ENCODE assay signal across 13 mouse cellular contexts in genomic region chr11:103162132-103162531, GRCm38 (mm10). TPM values are rescaled to one million over a fixed set of nuclear protein-coding genes. Genes with fewer than 3 reads are reported as not detected.
DNase-seq lines count a peak whose midpoint lies in the region; ATAC-seq and TF ChIP-seq lines count a peak whose summit lies in the region.
"Had no signal": no experiment of that assay in that cellular context is flagged by ENCODE, and none has a peak within 500 bp of the region (broad histone marks: within the 10 kb centered on the region; RNA-seq: fewer than 3 reads in every experiment).

No protein-coding gene starts in this region.

- H3K36me3 ChIP-seq in E14TG2a.4 (ENCODE audit: insufficient read depth, low read length), result no peaks in the 10 kb centered on the region
- H3K36me3 ChIP-seq in liver, embryonic 13.5 days, result no peaks in the 10 kb centered on the region
- H3K36me3 ChIP-seq: limb, embryonic 13.5 days; midbrain, embryonic 15.5 days had no signal

- H3K27ac ChIP-seq in layer of hippocampus, adult 2 months, result no peak overlapping the region
- no peak overlapping the region for H3K27ac ChIP-seq in liver, embryonic 13.5 days
- H3K27ac ChIP-seq: hindbrain, embryonic 14.5 days; limb, embryonic 13.5 days; midbrain, embryonic 15.5 days had no signal

- H3K27me3 ChIP-seq in E14TG2a.4 (ENCODE audit: insufficient read depth, low read length), result no peaks in the 10 kb centered on the region
- H3K27me3 ChIP-seq in liver, embryonic 13.5 days, result no peaks in the 10 kb centered on the region
- H3K27me3 ChIP-seq: midbrain, embryonic 15.5 days had no signal

- TF ChIP-seq CTCF in layer of hippocampus, adult 2 months (conservative IDR thresholded peaks at IDR 0.05), result peak; percentile 74
- TF ChIP-seq CTCF in E14TG2a.4 (conservative IDR thresholded peaks at IDR 0.05; ENCODE audit: low read length), result peak; percentile 97

- no peak for ATAC-seq in liver, embryonic 13.5 days (ENCODE audit: low read depth)
- ATAC-seq: forebrain, embryonic 14.5 days; midbrain, embryonic 15.5 days had no signal

- no peak overlapping the region for H3K4me2 ChIP-seq in liver, embryonic 13.5 days
- H3K4me2 ChIP-seq: hindbrain, embryonic 14.5 days; limb, embryonic 13.5 days; midbrain, embryonic 15.5 days had no signal

- no peak overlapping the region for H3K4me3 ChIP-seq in layer of hippocampus, adult 2 months
- H3K4me3 ChIP-seq in E14TG2a.4 (replicated peaks; ENCODE audit: low read length), result no peak overlapping the region
- no peak overlapping the region for H3K4me3 ChIP-seq in liver, embryonic 13.5 days (replicated peaks)
- H3K4me3 ChIP-seq: limb, embryonic 13.5 days; midbrain, embryonic 15.5 days had no signal

- H3K4me1 ChIP-seq in E14TG2a.4 (replicated peaks; ENCODE audit: low read depth, low read length), result peaks cover 44% of the 10 kb centered on the region
- H3K4me1 ChIP-seq in liver, embryonic 13.5 days (replicated peaks), result peaks cover 14% of the 10 kb centered on the region

- H3K9ac ChIP-seq in liver, embryonic 13.5 days, result no peak overlapping the region
- H3K9ac ChIP-seq: hindbrain, embryonic 14.5 days; limb, embryonic 13.5 days; midbrain, embryonic 15.5 days had no signal

- DNase-seq in adrenal gland, postnatal 14 days, result peak; percentile 68
- no peak for DNase-seq in adrenal gland, adult 8-10 months
- no peak for DNase-seq in layer of hippocampus, adult 2 months (ENCODE audit: low spot score in 2 of 2)
- no peak for DNase-seq in layer of hippocampus, adult 9-11 months
- peak; percentile 34 for DNase-seq in liver, embryonic 13.5 days
- DNase-seq in ovary, postnatal 10 days (ENCODE audit: low spot score), result no peak
- no peak for DNase-seq in heart, adult 8-10 months (ENCODE audit: low spot score)
- DNase-seq: right cerebral cortex, adult 18-20 months had no signal

- peaks cover 4% of the 10 kb centered on the region for H3K9me3 ChIP-seq in E14TG2a.4 (ENCODE audit: low read length)
- H3K9me3 ChIP-seq in liver, embryonic 13.5 days (replicated peaks), result no peaks in the 10 kb centered on the region
- H3K9me3 ChIP-seq: limb, embryonic 13.5 days; midbrain, embryonic 15.5 days had no signal

- WGBS in liver, embryonic 13.5 days (ENCODE audit: insufficient replicate concordance), result 73% methylated on average over 5 of the region's 5 CpGs

RNA-seq across cellular contexts. Expression of gene Fmnl1, which starts 8.8 kb away (rescaled TPM):
- 14.4 and 30.4 TPM in 2 replicates for total RNA-seq in adrenal gland, postnatal 14 days (2021)
- 10 to 100 TPM; 29.3 to 40.6 (median 30.6) TPM for total RNA-seq in adrenal gland, adult 8-10 months (2022)
- total RNA-seq in layer of hippocampus, adult 2 months (2021), result 100 to 1,000 TPM; 142 to 156 TPM
- 3.0 TPM in 2 replicates for polyA plus RNA-seq in liver, embryonic 13.5 days (2015; fragmentation: Nextera tagmentation; extraction: Ambion mirVana)
- 10 to 100 TPM in 3 of 4 experiments, 1 to 10 TPM in 1; 9.3 to 20.1 (median 13.2) TPM for total RNA-seq in heart, adult 8-10 months (2022)

RNA-seq across cellular contexts. Expression of gene Hexim2, which starts 29.9 kb away (rescaled TPM):
- 3.9 and 5.6 TPM in 2 replicates for total RNA-seq in adrenal gland, postnatal 14 days (2021)
- 1 to 10 TPM; 6.1 to 9.3 (median 8.6) TPM for total RNA-seq in adrenal gland, adult 8-10 months (2022)
- total RNA-seq in layer of hippocampus, adult 2 months (2021), result 10 to 100 TPM in 1 of 2 experiments, 1 to 10 TPM in 1; 9.7 to 16.0 TPM
- 6.3 and 7.7 TPM in 2 replicates for polyA plus RNA-seq in liver, embryonic 13.5 days (2015; fragmentation: Nextera tagmentation; extraction: Ambion mirVana)
- total RNA-seq in heart, adult 8-10 months (2022), result 1 to 10 TPM; 1.2 to 2.0 (median 1.9) TPM

RNA-seq across cellular contexts. Expression of gene Hexim1, which starts 46.1 kb away (rescaled TPM):
- 57.8 and 62.1 TPM in 2 replicates for total RNA-seq in adrenal gland, postnatal 14 days (2021)
- 10 to 100 TPM; 75.2 to 90.2 (median 86.0) TPM for total RNA-seq in adrenal gland, adult 8-10 months (2022)
- 10 to 100 TPM; 48.5 to 50.8 TPM for total RNA-seq in layer of hippocampus, adult 2 months (2021)
- 2.6 and 3.0 TPM in 2 replicates for polyA plus RNA-seq in liver, embryonic 13.5 days (2015; fragmentation: Nextera tagmentation; extraction: Ambion mirVana)
- 10 to 100 TPM; 15.9 to 18.6 (median 17.0) TPM for total RNA-seq in heart, adult 8-10 months (2022)

RNA-seq across cellular contexts. Expression of gene 1700023F06Rik, which starts 46.2 kb away (rescaled TPM):
- total RNA-seq in adrenal gland, postnatal 14 days (2021), result 0.45 and 0.93 TPM in 2 replicates
- total RNA-seq in adrenal gland, adult 8-10 months (2022), result under 1 TPM in 3 of 4 experiments, not detected in 1; 0.27 to 0.83 (median 0.66) TPM
- 1 to 10 TPM; 1.5 to 2.0 TPM for total RNA-seq in layer of hippocampus, adult 2 months (2021)
- not detected in 2 replicates for polyA plus RNA-seq in liver, embryonic 13.5 days (2015; fragmentation: Nextera tagmentation; extraction: Ambion mirVana)
- total RNA-seq in heart, adult 8-10 months (2022), result not detected

RNA-seq across cellular contexts. Expression of gene Spata32, which starts 56.1 kb away (rescaled TPM):
- not detected in 2 replicates for total RNA-seq in adrenal gland, postnatal 14 days (2021)
- total RNA-seq in adrenal gland, adult 8-10 months (2022), result not detected
- 1 to 10 TPM; 1.2 to 1.3 TPM for total RNA-seq in layer of hippocampus, adult 2 months (2021)
- polyA plus RNA-seq in liver, embryonic 13.5 days (2015; fragmentation: Nextera tagmentation; extraction: Ambion mirVana), result not detected in 2 replicates
- total RNA-seq in heart, adult 8-10 months (2022), result not detected
- polyA plus RNA-seq: forebrain, embryonic 14.5 days; limb, embryonic 13.5 days had no signal

Comparison
In these comparisons a context has a peak if more than half of its experiments do, and no peak if none do; other contexts are left out.
1. DNase-seq: peak in adrenal gland, postnatal 14 days (single experiment) and liver, embryonic 13.5 days (single experiment); none in adrenal gland, adult 8-10 months (single experiment), layer of hippocampus, adult 2 months (0 of 2), layer of hippocampus, adult 9-11 months (single experiment), ovary, postnatal 10 days (single experiment) and heart, adult 8-10 months (single experiment).